Mouse (Mus musculus): ENCODE data around the gene Wdr26. TPM values are rescaled to one million over a fixed set of nuclear protein-coding genes. Genes with fewer than 3 reads are reported as not detected.

Wdr26 gene
- polyA plus RNA-seq, 1 experiment from 2014 or later = 50.1 TPM

Other genes with a start within 250 kb of the Wdr26 start
- gene Ephx1, start 191.1 kb downstream of the Wdr26 start, polyA plus RNA-seq (2014; fragmentation: Nextera tagmentation; extraction: Ambion mirVana) = 1.5 and 2.2 TPM in 2 replicates
- gene 9130409I23Rik, start 160.8 kb downstream of the Wdr26 start, polyA plus RNA-seq (2014; fragmentation: Nextera tagmentation; extraction: Ambion mirVana) = not detected in 2 replicates
- 37.9 and 38.5 TPM in 2 replicates for gene Nvl, start 67.8 kb downstream of the Wdr26 start, polyA plus RNA-seq (2014; fragmentation: Nextera tagmentation; extraction: Ambion mirVana)
- gene Cnih4, start 67.3 kb downstream of the Wdr26 start, polyA plus RNA-seq (2014; fragmentation: Nextera tagmentation; extraction: Ambion mirVana) = 87.9 and 91.1 TPM in 2 replicates
- gene Cnih3, start 140.6 kb upstream of the Wdr26 start, polyA plus RNA-seq (2014; fragmentation: Nextera tagmentation; extraction: Ambion mirVana) = 1.1 and 1.9 TPM in 2 replicates

Data from hindbrain, embryonic 11.5 days (tissue).